Mouse (Mus musculus): Measurements from ENCODE around the gene Poln.

The Poln gene

GRCm38 (mm10) chr5:33983309-33984121 is 185.7 kb downstream of the Poln start, which contains the start of gene Gm1673:
TSS of gene Gm1673 (plus strand) at chr5:33983433.
- peak; percentile 45 to 58 for DNase-seq (ENCODE audit: low spot score in 2 of 2)

GRCm38 (mm10) chr5:33982731-33983259 is 186.5 kb downstream of the Poln start:
- no peak for DNase-seq (ENCODE audit: low spot score in 2 of 2)

- no peak for DNase-seq (ENCODE audit: low spot score in 2 of 2)
These were observed 193.0 kb downstream of the Poln start for GRCm38 (mm10) chr5:33976267-33976666.

- DNase-seq (ENCODE audit: low spot score in 2 of 2), result no peak
These were observed 194.5 kb downstream of the Poln start for GRCm38 (mm10) chr5:33974736-33975135.

- DNase-seq (ENCODE audit: low spot score in 2 of 2), result no peak
These were observed 209.9 kb downstream of the Poln start for GRCm38 (mm10) chr5:33959382-33959781.
